Mouse (Mus musculus): ENCODE results near the gene Smap1. TPM values are rescaled to one million over a fixed set of nuclear protein-coding genes. Genes with fewer than 3 reads are reported as not detected.

Gene Smap1
- polyA plus RNA-seq, 1 experiment from 2014 or later = 24.7 TPM

GRCm38 (mm10) chr1:23860944-23861343 is 61.2 kb downstream of the Smap1 start:
- no peak overlapping the region for H3K9ac ChIP-seq (ENCODE audit: low read length)
- H3K9me3 ChIP-seq (ENCODE audit: control insufficient read depth, low read length) = no peaks in the 10 kb centered on the region
- 0 out of 2 replicates have a peak, but pooled peaks cover 5% of the 10 kb centered on the region for H3K36me3 ChIP-seq (ENCODE audit: control insufficient read depth, insufficient read depth, low read length)
- ATAC-seq (ENCODE audit: low read depth) = no peak
- H3K4me2 ChIP-seq (ENCODE audit: low read depth, low read length) = no peak overlapping the region
- WGBS = 91% methylated on average over 2 of the region's 2 CpGs
- H3K4me1 ChIP-seq (replicated peaks; ENCODE audit: control insufficient read depth, insufficient read depth, low read length) = no peaks in the 10 kb centered on the region
- H3K4me3 ChIP-seq (ENCODE audit: low read length) = no peak overlapping the region
- no peak overlapping the region for H3K27ac ChIP-seq (ENCODE audit: low read length)
- H3K27me3 ChIP-seq (ENCODE audit: control insufficient read depth, insufficient read depth, low read depth, low read length) = no peaks in the 10 kb centered on the region

GRCm38 (mm10) chr1:23855623-23856022 is 66.5 kb downstream of the Smap1 start:
- H3K4me1 ChIP-seq (replicated peaks; ENCODE audit: control insufficient read depth, insufficient read depth, low read length) = no peaks in the 10 kb centered on the region
- H3K27me3 ChIP-seq (ENCODE audit: control insufficient read depth, insufficient read depth, low read depth, low read length) = no peaks in the 10 kb centered on the region
- H3K36me3 ChIP-seq (ENCODE audit: control insufficient read depth, insufficient read depth, low read length) = peaks cover 7% of the 10 kb centered on the region; the same call in 1 of the 2 replicates
- H3K4me3 ChIP-seq (ENCODE audit: low read length) = no peak overlapping the region
- H3K4me2 ChIP-seq (ENCODE audit: low read depth, low read length) = no peak overlapping the region
- no peak overlapping the region for H3K9ac ChIP-seq (ENCODE audit: low read length)
- H3K9me3 ChIP-seq (ENCODE audit: control insufficient read depth, low read length) = no peaks in the 10 kb centered on the region
- WGBS = 76% methylated on average over 3 of the region's 3 CpGs
- no peak for ATAC-seq (ENCODE audit: low read depth)
- H3K27ac ChIP-seq (ENCODE audit: low read length) = no peak overlapping the region

GRCm38 (mm10) chr1:23846044-23846680 is 76.0 kb downstream of the Smap1 start:
- no peak overlapping the region for H3K27ac ChIP-seq (ENCODE audit: low read length)
- H3K4me3 ChIP-seq (ENCODE audit: low read length) = no peak overlapping the region
- H3K4me2 ChIP-seq (ENCODE audit: low read depth, low read length) = no peak overlapping the region
- H3K9me3 ChIP-seq (ENCODE audit: control insufficient read depth, low read length) = no peaks in the 10 kb centered on the region
- peak; percentile 49; the same call in 1 of the 2 replicates for ATAC-seq (ENCODE audit: low read depth)
- no peaks in the 10 kb centered on the region for H3K4me1 ChIP-seq (replicated peaks; ENCODE audit: control insufficient read depth, insufficient read depth, low read length)
- H3K27me3 ChIP-seq (ENCODE audit: control insufficient read depth, insufficient read depth, low read depth, low read length) = no peaks in the 10 kb centered on the region
- 63% methylated on average over 10 of the region's 10 CpGs for WGBS
- peaks cover 24% of the 10 kb centered on the region for H3K36me3 ChIP-seq (ENCODE audit: control insufficient read depth, insufficient read depth, low read length)
- H3K9ac ChIP-seq (ENCODE audit: low read length) = no peak overlapping the region

- Histone ChIP-seq H3K9ac (ENCODE audit: low read length) (no peak overlapping the region), H3K36me3 (ENCODE audit: control insufficient read depth, insufficient read depth, low read length) (peaks cover 24% of the 10 kb centered on the region), H3K4me2 (ENCODE audit: low read depth, low read length) (no peak overlapping the region), H3K4me3 (ENCODE audit: low read length) (no peak overlapping the region), H3K27ac (ENCODE audit: low read length) (no peak overlapping the region), H3K27me3 (ENCODE audit: control insufficient read depth, insufficient read depth, low read depth, low read length) (no peaks in the 10 kb centered on the region), H3K4me1 (replicated peaks; ENCODE audit: control insufficient read depth, insufficient read depth, low read length) (no peaks in the 10 kb centered on the region), H3K9me3 (ENCODE audit: control insufficient read depth, low read length) (no peaks in the 10 kb centered on the region)
- ATAC-seq (ENCODE audit: low read depth) = no peak
- 91% methylated on average over 10 of the region's 10 CpGs for WGBS
Measured at GRCm38 (mm10) chr1:23845007-23845406, 77.1 kb downstream of the Smap1 start.

DNA sequence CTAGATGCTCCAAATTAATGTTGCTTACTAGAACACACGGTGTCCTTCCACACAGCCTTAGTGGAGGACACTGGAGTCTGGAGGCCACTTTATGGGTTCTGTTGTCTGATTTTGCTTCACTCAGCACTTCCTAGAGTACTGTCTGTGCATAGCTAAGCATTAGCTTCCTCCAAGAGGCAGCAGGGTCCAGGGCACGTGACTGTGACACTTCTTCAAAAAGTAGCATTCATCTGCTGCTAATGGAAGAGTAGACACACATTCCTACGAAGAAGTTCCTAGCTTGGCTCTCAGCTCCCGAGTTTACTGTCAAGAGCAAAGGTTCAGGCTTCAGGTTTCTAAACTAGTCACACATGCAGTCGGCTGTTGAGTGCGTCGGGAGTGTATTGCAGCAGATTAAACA is 78.3 kb downstream of the Smap1 start:
- H3K36me3 ChIP-seq (ENCODE audit: control insufficient read depth, insufficient read depth, low read length) = peaks cover 24% of the 10 kb centered on the region
- H3K4me2 ChIP-seq (ENCODE audit: low read depth, low read length) = no peak overlapping the region
- no peak overlapping the region for H3K27ac ChIP-seq (ENCODE audit: low read length)
- no peaks in the 10 kb centered on the region for H3K27me3 ChIP-seq (ENCODE audit: control insufficient read depth, insufficient read depth, low read depth, low read length)
- H3K4me1 ChIP-seq (replicated peaks; ENCODE audit: control insufficient read depth, insufficient read depth, low read length) = no peaks in the 10 kb centered on the region
- no peak overlapping the region for H3K9ac ChIP-seq (ENCODE audit: low read length)
- 76% methylated on average over 7 of the region's 7 CpGs for WGBS
- no peak for ATAC-seq (ENCODE audit: low read depth)
- no peak overlapping the region for H3K4me3 ChIP-seq (ENCODE audit: low read length)
- H3K9me3 ChIP-seq (ENCODE audit: control insufficient read depth, low read length) = no peaks in the 10 kb centered on the region

DNA sequence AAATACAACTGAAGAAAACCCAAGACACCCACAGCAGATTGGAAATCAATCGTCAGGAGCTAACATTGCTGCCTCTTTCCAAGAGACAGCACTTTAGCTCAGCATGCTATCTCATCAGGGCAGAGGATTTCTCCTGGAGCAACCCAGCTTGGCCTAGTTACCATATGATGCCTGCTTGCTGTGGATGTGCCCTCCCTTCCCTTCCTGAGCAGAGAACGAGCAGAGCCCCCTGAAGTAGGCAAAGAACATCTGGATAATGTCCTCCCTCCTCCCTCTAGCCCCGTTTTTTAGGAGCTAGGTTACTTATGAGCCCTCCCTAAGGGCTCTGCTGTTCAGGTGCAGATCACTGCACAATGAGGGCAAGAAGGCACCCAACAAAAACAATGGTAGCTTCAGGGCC is 79.5 kb downstream of the Smap1 start:
- 66% methylated on average over 3 of the region's 3 CpGs for WGBS
- Histone ChIP-seq H3K36me3 (ENCODE audit: control insufficient read depth, insufficient read depth, low read length) (peaks cover 20% of the 10 kb centered on the region), H3K4me3 (ENCODE audit: low read length) (no peak overlapping the region), H3K9me3 (ENCODE audit: control insufficient read depth, low read length) (no peaks in the 10 kb centered on the region), H3K4me2 (ENCODE audit: low read depth, low read length) (no peak overlapping the region), H3K27ac (ENCODE audit: low read length) (no peak overlapping the region), H3K4me1 (replicated peaks; ENCODE audit: control insufficient read depth, insufficient read depth, low read length) (no peaks in the 10 kb centered on the region), H3K27me3 (ENCODE audit: control insufficient read depth, insufficient read depth, low read depth, low read length) (no peaks in the 10 kb centered on the region), H3K9ac (ENCODE audit: low read length) (no peak overlapping the region)
- ATAC-seq (ENCODE audit: low read depth) = no peak

DNA sequence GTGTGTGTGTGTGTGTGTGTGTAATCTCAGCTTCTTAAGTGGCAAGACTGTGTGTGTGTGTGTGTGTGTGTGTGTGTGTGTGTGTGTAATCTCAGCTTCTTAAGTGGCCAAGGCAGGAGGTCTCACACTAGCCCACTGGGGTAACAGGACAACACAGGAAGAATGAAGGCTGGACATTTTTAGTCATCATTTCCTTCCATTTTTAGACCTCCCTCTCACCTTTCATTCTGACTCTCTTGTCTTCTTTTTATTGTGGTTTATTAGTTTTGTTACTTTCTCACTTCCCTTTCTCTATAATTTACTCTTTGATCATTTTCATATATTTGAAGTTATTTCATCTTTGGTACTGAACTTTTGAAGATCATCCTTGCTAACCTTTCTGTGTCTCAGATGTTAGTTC is 81.2 kb downstream of the Smap1 start:
- no peaks in the 10 kb centered on the region for H3K9me3 ChIP-seq (ENCODE audit: control insufficient read depth, low read length)
- no peaks in the 10 kb centered on the region for H3K27me3 ChIP-seq (ENCODE audit: control insufficient read depth, insufficient read depth, low read depth, low read length)
- H3K4me2 ChIP-seq (ENCODE audit: low read depth, low read length) = no peak overlapping the region
- H3K27ac ChIP-seq (ENCODE audit: low read length) = no peak overlapping the region
- H3K9ac ChIP-seq (ENCODE audit: low read length) = no peak overlapping the region
- H3K4me1 ChIP-seq (replicated peaks; ENCODE audit: control insufficient read depth, insufficient read depth, low read length) = no peaks in the 10 kb centered on the region
- no peak overlapping the region for H3K4me3 ChIP-seq (ENCODE audit: low read length)
- ATAC-seq (ENCODE audit: low read depth) = no peak
- H3K36me3 ChIP-seq (ENCODE audit: control insufficient read depth, insufficient read depth, low read length) = peaks cover 12% of the 10 kb centered on the region

GRCm38 (mm10) chr1:23836630-23837029 is 85.5 kb downstream of the Smap1 start:
- WGBS = 73% methylated on average over 4 of the region's 4 CpGs
- no peak for ATAC-seq (ENCODE audit: low read depth)
- Histone ChIP-seq H3K4me2 (ENCODE audit: low read depth, low read length) (no peak overlapping the region), H3K9me3 (ENCODE audit: control insufficient read depth, low read length) (no peaks in the 10 kb centered on the region), H3K27me3 (ENCODE audit: control insufficient read depth, insufficient read depth, low read depth, low read length) (no peaks in the 10 kb centered on the region), H3K9ac (ENCODE audit: low read length) (no peak overlapping the region), H3K4me1 (replicated peaks; ENCODE audit: control insufficient read depth, insufficient read depth, low read length) (no peaks in the 10 kb centered on the region), H3K27ac (ENCODE audit: low read length) (no peak overlapping the region), H3K36me3 (ENCODE audit: control insufficient read depth, insufficient read depth, low read length) (no peaks in the 10 kb centered on the region; the same call in 1 of the 2 replicates), H3K4me3 (ENCODE audit: low read length) (no peak overlapping the region)

DNA sequence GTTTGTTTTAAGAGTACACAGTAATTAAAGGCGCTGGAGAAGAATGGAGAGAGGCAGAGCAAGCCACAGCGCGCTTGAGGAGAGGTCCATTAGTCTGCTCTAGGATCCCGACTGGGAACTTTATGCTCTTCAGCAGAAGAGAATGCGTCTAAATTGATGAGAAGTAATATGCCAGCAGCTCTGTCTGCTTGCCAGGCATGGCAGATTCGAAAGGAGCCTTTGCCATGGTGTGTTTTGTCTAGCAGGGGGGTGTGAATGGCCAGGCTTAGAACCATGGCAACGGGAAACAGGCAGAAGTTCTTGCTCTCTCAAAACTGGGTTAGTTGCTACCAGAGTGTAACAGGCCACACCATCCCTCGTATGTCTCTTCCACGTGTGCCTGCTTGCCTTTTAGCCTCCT is 87.3 kb downstream of the Smap1 start:
- 58% methylated on average over 9 of the region's 9 CpGs for WGBS
- Histone ChIP-seq H3K27ac (ENCODE audit: low read length) (no peak overlapping the region), H3K4me3 (ENCODE audit: low read length) (no peak overlapping the region), H3K9me3 (ENCODE audit: control insufficient read depth, low read length) (no peaks in the 10 kb centered on the region), H3K27me3 (ENCODE audit: control insufficient read depth, insufficient read depth, low read depth, low read length) (no peaks in the 10 kb centered on the region), H3K9ac (ENCODE audit: low read length) (no peak overlapping the region), H3K4me1 (replicated peaks; ENCODE audit: control insufficient read depth, insufficient read depth, low read length) (no peaks in the 10 kb centered on the region), H3K4me2 (ENCODE audit: low read depth, low read length) (no peak overlapping the region), H3K36me3 (ENCODE audit: control insufficient read depth, insufficient read depth, low read length) (no peaks in the 10 kb centered on the region)
- no peak for ATAC-seq (ENCODE audit: low read depth)

- Histone ChIP-seq H3K27ac (ENCODE audit: low read length) (no peak overlapping the region), H3K9ac (ENCODE audit: low read length) (no peak overlapping the region), H3K36me3 (ENCODE audit: control insufficient read depth, insufficient read depth, low read length) (no peaks in the 10 kb centered on the region), H3K4me1 (replicated peaks; ENCODE audit: control insufficient read depth, insufficient read depth, low read length) (no peaks in the 10 kb centered on the region), H3K4me2 (ENCODE audit: low read depth, low read length) (no peak overlapping the region), H3K4me3 (ENCODE audit: low read length) (no peak overlapping the region), H3K27me3 (ENCODE audit: control insufficient read depth, insufficient read depth, low read depth, low read length) (no peaks in the 10 kb centered on the region), H3K9me3 (ENCODE audit: control insufficient read depth, low read length) (no peaks in the 10 kb centered on the region)
- ATAC-seq (ENCODE audit: low read depth) = no peak
- WGBS = 70% methylated on average over 7 of the region's 7 CpGs
Measured at GRCm38 (mm10) chr1:23834246-23834645, 87.9 kb downstream of the Smap1 start.

Data from lung, embryonic 16.5 days (tissue).